Mouse (Mus musculus) myocyte (in vitro differentiated cells): ENCODE results near the gene Arl6ip4.

Experiments
- CEBPB ChIP-seq: IDR thresholded peaks from 2 replicates; pipeline ENCODE4 v1.6.1; 2011; ENCODE audit warnings: mild to moderate bottlenecking, moderate library complexity; ENCODE audit not compliant: poor library complexity, insufficient read depth, severe bottlenecking
- E2F4 ChIP-seq: IDR thresholded peaks from one replicate; pipeline ENCODE4 v1.6.1; 2011; ENCODE audit warnings: mild to moderate bottlenecking, control low read depth, moderate library complexity; ENCODE audit not compliant: insufficient read depth
- MAX ChIP-seq: IDR thresholded peaks from one replicate; pipeline ENCODE4 v1.6.1; 2011; ENCODE audit warnings: low read depth, mild to moderate bottlenecking, control low read depth
- MYOD1 ChIP-seq, 3 experiments: IDR thresholded peaks; one replicate each; pipeline ENCODE4 v1.6.1; 2011; ENCODE audit warnings: control low read depth in 2 of 3, low read depth in 2 of 3, mild to moderate bottlenecking in 2 of 3, moderate library complexity in 1 of 3; ENCODE audit not compliant: insufficient read length in 2 of 3, control insufficient read depth in 1 of 3
- POLR2A ChIP-seq: IDR thresholded peaks from one replicate; pipeline ENCODE4 v1.6.1; 2011; ENCODE audit warnings: low read depth, mild to moderate bottlenecking, control low read depth, moderate library complexity; ENCODE audit not compliant: insufficient read length
- TCF12 ChIP-seq: IDR thresholded peaks from one replicate; pipeline ENCODE4 v1.6.1; 2011; ENCODE audit warnings: mild to moderate bottlenecking, control low read depth; ENCODE audit not compliant: poor library complexity, insufficient read depth, severe bottlenecking
- TCF3 ChIP-seq: IDR thresholded peaks from one replicate; pipeline ENCODE4 v1.6.1; 2011; ENCODE audit warnings: low read depth, control low read depth; ENCODE audit not compliant: insufficient read length
- USF1 ChIP-seq: IDR thresholded peaks from one replicate; pipeline ENCODE4 v1.6.1; 2011; ENCODE audit warnings: low read depth, mild to moderate bottlenecking, control low read depth, moderate library complexity

GRCm38 (mm10) chr5:124149028-124149427, 33.1 kb downstream of the Arl6ip4 start:
- TF ChIP-seq E2F4 (no peak), TCF12 (no peak), CEBPB (no peak), TCF3 (no peak), MAX (no peak), POLR2A (no peak), USF1 (no peak), MYOD1 (IDR thresholded peaks at IDR 0.05; ENCODE audit: control insufficient read depth in 1 of 3, insufficient read length in 2 of 3, low read depth in 2 of 3) (no peak)
